Mouse (Mus musculus): ENCODE data around the gene Gm11397.
"Not testable (repeated sequence)": the region's sequence is repeated elsewhere in the genome, so short reads cannot be mapped to it uniquely, and the experiment has no call there.

The Gm11397 gene

DNA sequence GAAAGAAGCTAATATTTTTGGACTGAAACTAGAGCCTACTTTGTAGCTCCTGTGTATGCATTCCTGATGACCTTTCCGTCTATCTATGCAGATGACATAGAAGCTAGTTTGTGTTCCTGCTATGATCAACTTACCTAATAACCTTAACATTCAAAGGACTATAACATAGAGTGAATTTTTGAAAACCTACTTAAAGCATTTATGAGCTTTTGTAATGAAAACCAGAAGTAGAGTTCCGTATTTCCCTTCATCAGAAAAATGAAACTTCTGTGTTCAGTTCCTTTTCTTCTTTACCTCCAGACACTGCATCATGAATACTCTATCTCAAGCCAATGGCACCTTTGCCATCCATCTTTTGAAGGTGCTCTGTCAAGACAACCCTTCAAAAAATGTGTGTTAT is at the start of gene Gm11397:
Gm11397 (plus strand) TSS at position 301 of the 400 bp plus-strand sequence.
- DNase-seq (ENCODE audit: low read depth, low spot score): not testable (repeated sequence)

DNA sequence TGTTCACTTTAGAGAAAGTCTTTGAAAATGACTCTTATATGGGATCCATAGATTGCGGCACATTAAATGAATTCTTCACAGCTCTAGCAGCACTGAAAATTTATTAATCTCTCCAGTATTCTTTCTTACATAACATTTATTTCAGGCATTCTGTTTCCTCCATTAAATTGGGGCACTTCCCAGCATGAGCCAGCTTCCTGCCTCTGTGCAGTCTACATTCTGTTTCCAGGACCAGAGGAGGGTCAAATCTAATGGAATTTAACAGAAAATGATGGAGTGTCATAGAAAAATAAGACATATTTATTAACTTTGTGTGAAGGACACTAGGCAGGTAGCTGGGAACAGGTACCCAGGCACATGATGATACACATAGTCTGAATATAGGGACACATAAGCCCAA is 38.9 kb upstream of the Gm11397 start:
- not testable (repeated sequence) for DNase-seq (ENCODE audit: low read depth, low spot score)

DNA sequence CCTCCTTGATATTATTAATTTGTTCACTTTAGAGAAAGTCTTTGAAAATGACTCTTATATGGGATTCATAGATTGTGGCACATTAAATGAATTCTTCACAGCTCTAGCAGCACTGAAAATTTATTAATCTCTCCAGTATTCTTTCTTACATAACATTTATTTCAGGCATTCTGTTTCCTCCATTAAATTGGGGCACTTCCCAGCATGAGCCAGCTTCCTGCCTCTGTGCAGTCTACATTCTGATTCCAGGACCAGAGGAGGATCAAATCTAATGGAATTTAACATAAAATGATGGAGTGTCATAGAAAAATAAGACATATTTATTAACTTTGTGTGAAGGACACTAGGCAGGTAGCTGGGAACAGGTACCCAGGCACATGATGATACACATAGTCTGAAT is 37.2 kb downstream of the Gm11397 start:
- DNase-seq (ENCODE audit: low read depth, low spot score): not testable (repeated sequence)
